Mouse (Mus musculus) CH12.LX (cell line): ENCODE results near the gene Clcn2. TPM values are rescaled to one million over a fixed set of nuclear protein-coding genes. Genes with fewer than 3 reads are reported as not detected.

Experiments used
- DNase-seq: peaks from one replicate; pipeline ENCODE4 v3.0.0-alpha.2; 2013; ENCODE audit errors: extremely low read depth
- H3K27ac ChIP-seq: 2 replicates; pipeline ENCODE4 v1.5.1; 2012; ENCODE audit warnings: low read depth, mild to moderate bottlenecking, control low read depth, moderate library complexity; ENCODE audit not compliant: insufficient read depth
- H3K27me3 ChIP-seq: replicated peaks from 2 replicates; pipeline ENCODE3; 2012; ENCODE audit warnings: inconsistent platforms
- H3K36me3 ChIP-seq, 2 experiments: replicated peaks in 1 of 2; 2 replicates each; pipeline versions ENCODE3 to v1.6.1; 2012; ENCODE audit warnings: inconsistent platforms in 1 of 2, low read length in 1 of 2, mild to moderate bottlenecking in 1 of 2, mixed read lengths in 1 of 2, moderate library complexity in 1 of 2; ENCODE audit not compliant: control insufficient read depth in 1 of 2, insufficient read depth in 1 of 2
- H3K4me1 ChIP-seq, 2 experiments: 2 replicates each; pipeline ENCODE4 v1.6.1; 2012; ENCODE audit warnings: inconsistent platforms in 1 of 2, moderate library complexity in 1 of 2; ENCODE audit not compliant: insufficient read depth in 2 of 2, control insufficient read depth in 1 of 2
- H3K4me2 ChIP-seq: 2 replicates; pipeline ENCODE4 v1.6.1; 2012; ENCODE audit warnings: low read depth, mild to moderate bottlenecking, control low read depth; ENCODE audit not compliant: poor library complexity, insufficient read depth, severe bottlenecking
- H3K4me3 ChIP-seq, 3 experiments: fragments of 150-350 bp in 1 of 3; sonication (generic) in 1 of 3; replicated peaks in 1 of 3; 2 replicates each; pipeline versions ENCODE3 to v1.5.1; 2011 to 2012; ENCODE audit warnings: low read depth in 2 of 3, low read length in 2 of 3, mild to moderate bottlenecking in 2 of 3, moderate library complexity in 2 of 3, control low read depth in 1 of 3, improper control_type of control experiment in 1 of 3, inconsistent platforms in 1 of 3, mixed read lengths in 1 of 3; ENCODE audit not compliant: poor library complexity in 1 of 3
- H3K79me2 ChIP-seq: replicated peaks from 2 replicates; pipeline ENCODE4 v1.6.1; 2012; ENCODE audit warnings: mild to moderate bottlenecking, moderate library complexity; ENCODE audit not compliant: control insufficient read depth, poor library complexity, insufficient read depth, severe bottlenecking; ENCODE audit errors: extremely low read depth
- H3K9ac ChIP-seq: 2 replicates; pipeline ENCODE4 v1.6.1; 2012; ENCODE audit warnings: low read depth, mild to moderate bottlenecking, control low read depth, moderate library complexity; ENCODE audit not compliant: insufficient read depth
- H3K9me3 ChIP-seq: replicated peaks from 2 replicates; pipeline ENCODE3; 2012; ENCODE audit warnings: low read length, inconsistent platforms, mixed read lengths
- BHLHE40 ChIP-seq: IDR thresholded peaks from 2 replicates; pipeline ENCODE4 v1.6.1; 2011; ENCODE audit warnings: mild to moderate bottlenecking, low read depth, low read length, improper control_type of control experiment
- CHD1 ChIP-seq: IDR thresholded peaks from 2 replicates; pipeline ENCODE4 v1.6.1; 2012; ENCODE audit warnings: low read depth, low read length, improper control_type of control experiment, inconsistent platforms
- CHD2 ChIP-seq: IDR thresholded peaks from 2 replicates; pipeline ENCODE4 v1.6.1; 2011; ENCODE audit warnings: low read length, improper control_type of control experiment
- CTCF ChIP-seq, 2 experiments: IDR thresholded peaks in 1 of 2; conservative IDR thresholded peaks in 1 of 2; 2 replicates each; pipeline ENCODE4 v1.5.1; 2011 to 2012; ENCODE audit warnings: low read depth in 2 of 2, low read length in 2 of 2, improper control_type of control experiment in 1 of 2, inconsistent platforms in 1 of 2, mild to moderate bottlenecking in 1 of 2, moderate library complexity in 1 of 2
- E2F4 ChIP-seq: IDR thresholded peaks from 2 replicates; pipeline ENCODE4 v1.6.1; 2011; ENCODE audit warnings: low read depth, low read length, improper control_type of control experiment; ENCODE audit not compliant: insufficient replicate concordance
- ELF1 ChIP-seq: IDR thresholded peaks from 2 replicates; pipeline ENCODE4 v1.6.1; 2014; ENCODE audit warnings: low read depth, mild to moderate bottlenecking, inconsistent platforms, low read length, improper control_type of control experiment
- EP300 ChIP-seq: IDR thresholded peaks from 2 replicates; pipeline ENCODE4 v1.6.1; 2011; ENCODE audit warnings: low read length, improper control_type of control experiment
- ETS1 ChIP-seq: conservative IDR thresholded peaks from 2 replicates; pipeline ENCODE4 v1.6.1; 2012; ENCODE audit warnings: low read depth, mild to moderate bottlenecking, inconsistent platforms, low read length, improper control_type of control experiment, moderate library complexity
- GABPA ChIP-seq: IDR thresholded peaks from 2 replicates; pipeline ENCODE4 v1.6.1; 2012; ENCODE audit warnings: low read depth, low read length, improper control_type of control experiment, inconsistent platforms; ENCODE audit not compliant: insufficient replicate concordance
- JUN ChIP-seq: IDR thresholded peaks from 2 replicates; pipeline ENCODE4 v1.6.1; 2011; ENCODE audit warnings: low read depth, mild to moderate bottlenecking, low read length, improper control_type of control experiment, moderate library complexity; ENCODE audit not compliant: insufficient read depth
- JUND ChIP-seq: conservative IDR thresholded peaks from 2 replicates; pipeline ENCODE4 v1.6.1; 2011; ENCODE audit warnings: low read depth, low read length, improper control_type of control experiment
- KAT2A ChIP-seq: IDR thresholded peaks from 2 replicates; pipeline ENCODE4 v1.6.1; 2012; ENCODE audit warnings: low read length, improper control_type of control experiment, inconsistent platforms; ENCODE audit not compliant: insufficient replicate concordance
- MAFK ChIP-seq: IDR thresholded peaks from 2 replicates; pipeline ENCODE4 v1.6.1; 2011; ENCODE audit warnings: low read length, improper control_type of control experiment; ENCODE audit not compliant: insufficient replicate concordance
- MAX ChIP-seq: IDR thresholded peaks from 2 replicates; pipeline ENCODE4 v1.6.1; 2011; ENCODE audit warnings: low read length, improper control_type of control experiment
- MEF2A ChIP-seq: IDR thresholded peaks from 2 replicates; pipeline ENCODE4 v1.6.1; 2014; ENCODE audit warnings: low read depth, mild to moderate bottlenecking, inconsistent platforms, low read length, improper control_type of control experiment, borderline replicate concordance
- MXI1 ChIP-seq: IDR thresholded peaks from 2 replicates; pipeline ENCODE4 v1.6.1; 2011; ENCODE audit warnings: mild to moderate bottlenecking, low read depth, low read length, improper control_type of control experiment
- MYC ChIP-seq: IDR thresholded peaks from 2 replicates; pipeline ENCODE4 v1.6.1; 2011; ENCODE audit warnings: low read depth, mild to moderate bottlenecking, improper control_type of control experiment, low read length
- NELFE ChIP-seq: IDR thresholded peaks from 2 replicates; pipeline ENCODE4 v1.6.1; 2011; ENCODE audit warnings: low read depth, low read length, improper control_type of control experiment
- NRF1 ChIP-seq: IDR thresholded peaks from 2 replicates; pipeline ENCODE4 v1.6.1; 2014; ENCODE audit warnings: low read depth, mild to moderate bottlenecking, inconsistent platforms, low read length, improper control_type of control experiment, moderate library complexity
- PAX5 ChIP-seq: IDR thresholded peaks from 2 replicates; pipeline ENCODE4 v1.6.1; 2012; ENCODE audit warnings: low read length, inconsistent platforms, mixed read lengths
- POLR2A ChIP-seq: IDR thresholded peaks from 2 replicates; pipeline ENCODE4 v1.6.1; 2011; ENCODE audit warnings: low read depth, mild to moderate bottlenecking, improper control_type of control experiment, low read length
- POLR2AphosphoS2 ChIP-seq: IDR thresholded peaks from 2 replicates; pipeline ENCODE4 v1.6.1; 2011; ENCODE audit warnings: low read depth, low read length, improper control_type of control experiment
- RAD21 ChIP-seq: IDR thresholded peaks from 2 replicates; pipeline ENCODE4 v1.6.1; 2011; ENCODE audit warnings: low read depth, mild to moderate bottlenecking, low read length, improper control_type of control experiment, moderate library complexity
- RCOR1 ChIP-seq: conservative IDR thresholded peaks from 2 replicates; pipeline ENCODE4 v1.6.1; 2012; ENCODE audit warnings: low read depth, mild to moderate bottlenecking, inconsistent platforms, low read length, improper control_type of control experiment
- SIN3A ChIP-seq: IDR thresholded peaks from 2 replicates; pipeline ENCODE4 v1.6.1; 2012; ENCODE audit warnings: low read length, improper control_type of control experiment, inconsistent platforms
- SMC3 ChIP-seq: IDR thresholded peaks from 2 replicates; pipeline ENCODE4 v1.6.1; 2011; ENCODE audit warnings: low read depth, low read length, improper control_type of control experiment
- TBP ChIP-seq: conservative IDR thresholded peaks from 2 replicates; pipeline ENCODE4 v1.6.1; 2011; ENCODE audit warnings: low read depth, low read length, improper control_type of control experiment
- TCF12 ChIP-seq: IDR thresholded peaks from 2 replicates; pipeline ENCODE4 v1.6.1; 2014; ENCODE audit warnings: low read depth, mild to moderate bottlenecking, inconsistent platforms, low read length, improper control_type of control experiment
- UBTF ChIP-seq: IDR thresholded peaks from 2 replicates; pipeline ENCODE4 v1.6.1; 2012; ENCODE audit warnings: low read depth, mild to moderate bottlenecking, inconsistent platforms, low read length, improper control_type of control experiment, moderate library complexity
- USF2 ChIP-seq: conservative IDR thresholded peaks from 2 replicates; pipeline ENCODE4 v1.6.1; 2011; ENCODE audit warnings: low read depth, low read length, improper control_type of control experiment
- ZC3H11A ChIP-seq: IDR thresholded peaks from 2 replicates; pipeline ENCODE4 v1.6.1; 2012; ENCODE audit warnings: low read depth, mild to moderate bottlenecking, inconsistent platforms, low read length, improper control_type of control experiment
- ZKSCAN1 ChIP-seq: IDR thresholded peaks from 2 replicates; pipeline ENCODE4 v1.6.1; 2012; ENCODE audit warnings: low read depth, inconsistent platforms, low read length, improper control_type of control experiment, borderline replicate concordance
- ZMIZ1 ChIP-seq: IDR thresholded peaks from 2 replicates; pipeline ENCODE4 v1.6.1; 2012; ENCODE audit warnings: low read depth, mild to moderate bottlenecking, inconsistent platforms, low read length, improper control_type of control experiment
- ZNF384 ChIP-seq: IDR thresholded peaks from 2 replicates; pipeline ENCODE4 v1.6.1; 2012; ENCODE audit warnings: low read depth, low read length, improper control_type of control experiment, inconsistent platforms
- dilution Hi-C: fragments of 300-500 bp; cut with MboI; formaldehyde crosslinking; loops from 2 replicates; pipeline ENCODE4 v1.14.3; 2020; ENCODE audit warnings: low sequenced_read_pairs; ENCODE audit not compliant: extremely low pct_unique_long_range_greater_than_20kb, extremely low pct_ligation_motif_present
- in situ Hi-C: fragments of 300-500 bp; cut with MboI; formaldehyde crosslinking; loops from 3 replicates; pipeline ENCODE4 v1.14.3; 2019; ENCODE audit warnings: low sequenced_read_pairs, low pct_ligation_motif_present, low pct_unique_long_range_greater_than_20kb, mixed read lengths
- polyA plus RNA-seq: library from polyadenylated mRNA; unstranded; fragments of >175 nt; gene quantifications from 2 replicates; pipeline ENCODE4 v1.2.1, GENCODE M21; 2012; ENCODE audit warnings: low read depth; ENCODE audit not compliant: insufficient read length
- total RNA-seq, 2 experiments: library from RNA; depleted of rRNA; stranded (reverse); fragments of 300-350 nt in 1 of 2; fragments of >200 nt in 1 of 2; gene quantifications; 2 replicates each; pipeline ENCODE4 v1.2.3; 2012 to 2014

Gene Clcn2
- total and polyA plus RNA-seq, 3 experiments, result 1.2 to 4.5 (median 4.1) TPM

DNA sequence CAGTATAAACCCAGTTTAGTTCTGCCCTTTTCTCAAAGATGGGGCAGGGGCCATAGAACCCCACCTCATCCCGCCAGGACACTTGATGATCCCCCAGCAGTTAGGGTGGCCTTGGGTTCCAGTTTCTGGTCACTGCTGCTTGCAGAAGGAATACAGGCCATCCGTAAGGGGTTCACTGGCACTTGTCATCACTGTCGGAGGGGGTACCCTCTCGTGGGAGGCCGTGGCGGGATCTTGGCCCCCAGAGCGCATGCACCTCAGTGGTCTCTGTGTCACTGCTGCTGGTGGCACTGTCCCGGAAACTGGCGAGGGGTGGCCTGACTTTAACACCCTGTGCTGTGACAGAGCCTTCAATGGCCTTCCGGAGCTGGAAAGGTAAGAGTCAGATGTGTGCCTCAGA lies 14.5 kb downstream of the Clcn2 start:
- Histone ChIP-seq H3K9ac (no peak overlapping the region), H3K36me3 (peaks cover 0 to 27% of the 10 kb centered on the region in 2 experiments), H3K9me3 (no peaks in the 10 kb centered on the region), H3K4me3 (no peak overlapping the region), H3K4me2 (no peak overlapping the region), H3K79me2 (no peaks in the 10 kb centered on the region)
- in situ Hi-C loops (no loop called here), dilution Hi-C loops (no loop called here)
- TF ChIP-seq GABPA (no peak), PAX5 (no peak), EP300 (no peak), MAX (no peak), NRF1 (no peak), E2F4 (no peak)
- TF ChIP-seq, all 38 proteins: peak for 0
- peaks cover 13 to 58% of the 10 kb centered on the region in 2 experiments for H3K4me1 ChIP-seq
- H3K27ac ChIP-seq, result peak overlapping the region; percentile 5; the same call in 1 of the 2 replicates
- no peaks in the 10 kb centered on the region for H3K27me3 ChIP-seq
- DNase-seq, result no peak

DNA sequence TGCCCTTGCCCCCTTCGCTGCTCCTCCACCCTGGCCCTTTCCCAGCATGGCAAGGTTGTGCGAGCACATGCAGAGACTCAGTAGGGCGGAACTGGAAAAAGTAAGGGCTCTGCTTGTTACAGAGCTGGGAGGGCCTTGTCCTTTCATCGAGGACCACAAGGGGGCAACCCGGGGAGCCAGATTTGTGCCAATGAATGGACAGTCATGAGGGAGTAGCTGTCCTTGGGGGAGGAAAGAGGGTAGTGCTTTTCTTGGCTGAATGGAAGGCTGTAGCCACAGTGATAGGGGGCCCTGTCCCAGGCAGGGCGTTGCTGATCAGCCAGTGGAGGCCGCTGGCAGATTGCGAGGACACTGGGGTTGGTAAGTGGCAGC lies 15.0 kb downstream of the Clcn2 start:
- H3K27me3 ChIP-seq, result no peaks in the 10 kb centered on the region
- peak; percentile 96 for DNase-seq
- H3K4me3 ChIP-seq, result peak overlapping the region in 2 of 3 experiments; percentile 8 to 45
- no peaks in the 10 kb centered on the region for H3K9me3 ChIP-seq
- dilution Hi-C loops, result no loop called here
- peak overlapping the region; percentile 55 for H3K9ac ChIP-seq
- no peaks in the 10 kb centered on the region for H3K79me2 ChIP-seq
- H3K4me2 ChIP-seq, result peak overlapping the region; percentile 83
- peak overlapping the region; percentile 80 for H3K27ac ChIP-seq
- in situ Hi-C loops, result no loop called here
- peaks cover 0 to 23% of the 10 kb centered on the region in 2 experiments for H3K36me3 ChIP-seq
- peaks cover 13 to 58% of the 10 kb centered on the region in 2 experiments for H3K4me1 ChIP-seq
- no peak for TF ChIP-seq EP300
- no peak for TF ChIP-seq CHD2
- TF ChIP-seq MYC, result peak; percentile 92
- TF ChIP-seq KAT2A, result no peak
- no peak for TF ChIP-seq POLR2A
- peak; percentile 67 for TF ChIP-seq BHLHE40
- TF ChIP-seq MXI1, result peak; percentile 43; the same call in 1 of the 2 replicates
- TF ChIP-seq ZKSCAN1, result no peak
- TF ChIP-seq NELFE, result no peak
- TF ChIP-seq SIN3A, result no peak
- no peak for TF ChIP-seq RCOR1
- TF ChIP-seq JUN, result no peak
- no peak; the same call in 1 of the 2 replicates for TF ChIP-seq ETS1
- no peak for TF ChIP-seq ZNF384
- no peak for TF ChIP-seq PAX5
- TF ChIP-seq ZC3H11A, result no peak
- peak; percentile 71 for TF ChIP-seq SMC3
- TF ChIP-seq MAX, result peak; percentile 85
- TF ChIP-seq POLR2AphosphoS2, result no peak; the same call in 1 of the 2 replicates
- peak; percentile 61 for TF ChIP-seq ELF1
- no peak for TF ChIP-seq JUND
- TF ChIP-seq ZMIZ1, result no peak
- TF ChIP-seq MAFK, result no peak
- no peak for TF ChIP-seq USF2
- TF ChIP-seq NRF1, result no peak
- no peak for TF ChIP-seq UBTF
- no peak for TF ChIP-seq CHD1
- peak; percentile 57 to 88 for TF ChIP-seq CTCF (conservative IDR thresholded peaks at IDR 0.05 in 1 of 2, IDR thresholded peaks at IDR 0.05 in 1 of 2; ENCODE audit: low read depth in 2 of 2, low read length in 2 of 2)
- peak; percentile 39; the same call in 1 of the 2 replicates for TF ChIP-seq TCF12
- peak; percentile 47; the same call in 1 of the 2 replicates for TF ChIP-seq TBP
- no peak for TF ChIP-seq E2F4
- TF ChIP-seq MEF2A, result no peak
- peak; percentile 55 for TF ChIP-seq RAD21
